Mouse (Mus musculus) E14TG2a.4 (cell line): ENCODE data around the gene Vangl1.

Source experiments
- CTCF ChIP-seq: conservative IDR thresholded peaks from 2 replicates; pipeline ENCODE4 v1.5.1; 2014; ENCODE audit warnings: low read length
- NANOG ChIP-seq: IDR thresholded peaks from 2 replicates; pipeline ENCODE4 v1.6.1; 2014; ENCODE audit warnings: borderline replicate concordance, low read length, mixed read lengths

DNA sequence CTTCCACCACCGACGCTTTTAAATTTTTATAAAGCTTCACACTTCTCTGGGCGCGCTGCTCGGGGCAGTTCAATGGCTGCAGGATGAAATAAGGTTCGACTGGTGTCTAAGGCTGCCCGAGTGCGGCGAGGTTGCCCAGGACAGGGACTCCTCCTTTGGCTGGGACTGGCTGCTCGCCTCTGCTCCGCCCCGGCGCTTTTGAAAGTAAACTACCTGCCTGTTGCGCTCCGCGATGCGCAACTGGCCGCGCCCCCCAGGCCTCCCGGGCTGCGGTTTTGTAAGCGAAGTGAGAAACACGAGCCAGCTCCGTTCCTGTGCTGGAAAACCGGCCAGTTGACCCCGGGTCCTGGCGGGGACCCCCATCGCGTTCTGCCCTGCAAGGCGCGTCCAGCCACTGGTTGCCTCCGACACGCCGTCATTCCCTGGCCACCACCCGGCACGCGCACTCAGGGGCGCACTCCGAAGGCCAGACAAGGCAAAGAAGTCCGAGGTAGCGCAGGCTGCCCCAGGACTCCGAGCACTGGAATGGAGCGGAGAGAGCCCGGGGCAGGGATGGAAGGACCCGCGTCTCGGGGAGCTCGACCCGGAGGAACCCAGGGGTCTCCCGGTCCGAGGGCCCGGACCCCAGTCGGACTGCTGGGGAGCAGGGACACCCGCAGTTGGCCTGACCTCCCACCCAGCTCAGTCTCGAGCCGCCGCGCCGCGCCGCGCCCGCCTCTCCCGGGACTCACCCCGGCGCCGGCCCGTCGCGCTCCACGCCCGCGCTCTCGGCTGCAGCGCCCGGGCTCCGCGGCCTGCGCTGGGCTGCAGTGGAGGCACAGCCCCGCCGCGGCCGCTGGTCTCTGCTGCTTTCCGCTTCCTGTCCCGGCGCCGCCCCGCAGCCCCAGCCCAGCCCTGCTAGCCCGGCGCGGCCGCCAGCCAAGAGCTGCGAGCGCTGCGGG lies at the start of gene Vangl1:
- TF ChIP-seq CTCF (no peak), NANOG (no peak)
